Mouse (Mus musculus): ENCODE results near the gene Arl14ep.
"Not testable (repeated sequence)": the region's sequence is repeated elsewhere in the genome, so short reads cannot be mapped to it uniquely, and the experiment has no call there.

Gene Arl14ep

DNA sequence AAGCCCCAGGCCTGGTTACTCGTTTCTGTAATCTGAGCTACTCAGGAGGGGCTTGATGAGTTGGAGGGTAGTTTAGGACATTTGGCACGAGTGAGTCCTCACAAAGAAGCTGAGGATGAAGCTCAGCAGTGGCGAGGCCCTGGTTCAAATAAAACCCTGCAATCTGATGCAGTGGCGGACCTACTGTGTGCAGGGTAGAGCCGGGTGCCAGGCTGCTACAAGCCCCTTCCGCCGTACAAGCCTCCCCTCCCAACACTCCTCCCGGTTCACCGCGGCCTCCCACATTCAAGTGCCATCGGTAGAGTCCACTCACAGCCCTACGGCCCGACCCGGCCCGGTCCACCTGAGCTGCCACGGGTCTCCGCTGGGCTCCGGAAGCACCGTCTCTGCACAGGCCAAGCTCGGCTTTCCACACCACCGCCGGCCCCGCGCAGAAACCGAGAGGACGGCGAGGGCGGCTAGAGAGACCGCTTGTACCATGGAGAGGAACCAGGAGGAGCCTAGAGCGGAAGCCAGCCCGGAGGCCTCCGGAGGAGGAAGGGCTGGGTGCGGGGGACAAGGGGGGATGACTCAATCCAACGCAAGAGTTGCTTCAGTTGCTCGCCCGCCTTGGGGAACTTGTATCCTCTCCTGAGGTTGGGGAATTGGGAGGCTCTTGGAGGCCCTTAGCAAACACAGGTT is at the start of gene Arl14ep:
Gene Arl14ep (minus strand): TSS at position 466 of the 681 bp plus-strand sequence.
- DNase-seq, result peak; percentile 92

- DNase-seq, result no peak
Observed at GRCm38 (mm10) chr2:107022713-107023112, 48.5 kb upstream of the Arl14ep start.

GRCm38 (mm10) chr2:107019331-107019730 is 45.1 kb upstream of the Arl14ep start:
- DNase-seq, result no peak

GRCm38 (mm10) chr2:107013161-107013560 is 38.9 kb upstream of the Arl14ep start:
- DNase-seq, result no peak

DNA sequence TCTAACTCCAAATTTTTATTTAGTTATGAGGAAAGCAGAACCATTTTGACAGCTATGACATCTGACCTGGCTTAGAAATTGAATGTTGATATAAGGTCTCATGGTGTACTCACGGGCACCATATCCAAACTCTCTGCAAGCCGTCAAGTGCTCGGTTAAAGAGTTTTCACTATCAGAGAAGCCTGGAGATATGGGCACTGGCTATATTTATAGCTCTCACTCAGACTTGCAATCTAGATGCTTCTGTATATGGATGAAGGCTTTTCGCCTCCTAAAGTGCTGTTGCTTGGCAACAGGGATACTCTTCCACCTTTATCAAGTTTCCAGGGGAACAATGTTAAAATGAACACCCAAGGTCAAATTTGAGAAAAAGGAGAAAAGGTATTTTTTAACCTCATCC is 38.1 kb upstream of the Arl14ep start:
- DNase-seq, result no peak

GRCm38 (mm10) chr2:107010160-107010559 is 35.9 kb upstream of the Arl14ep start:
- DNase-seq, result no peak

DNA sequence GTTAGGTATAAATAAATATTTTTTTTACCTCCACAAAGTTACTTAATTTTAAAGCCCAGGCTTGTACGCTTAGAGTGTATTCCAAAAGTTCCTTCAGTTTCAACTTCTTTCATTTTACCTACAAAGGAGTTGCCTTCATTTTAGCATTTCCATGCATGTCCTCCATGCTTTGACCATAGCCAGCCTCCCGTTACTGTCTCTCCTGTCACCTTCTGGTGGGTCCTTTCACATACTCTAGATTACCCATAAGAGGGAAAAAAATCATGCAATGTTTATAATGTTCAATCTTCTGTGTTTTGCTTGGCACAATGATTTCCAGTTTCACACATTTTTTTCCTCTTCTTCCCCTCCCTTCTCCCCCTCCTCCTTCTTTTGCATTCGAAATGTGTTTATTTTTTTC is 32.2 kb upstream of the Arl14ep start:
- no peak for DNase-seq

DNA sequence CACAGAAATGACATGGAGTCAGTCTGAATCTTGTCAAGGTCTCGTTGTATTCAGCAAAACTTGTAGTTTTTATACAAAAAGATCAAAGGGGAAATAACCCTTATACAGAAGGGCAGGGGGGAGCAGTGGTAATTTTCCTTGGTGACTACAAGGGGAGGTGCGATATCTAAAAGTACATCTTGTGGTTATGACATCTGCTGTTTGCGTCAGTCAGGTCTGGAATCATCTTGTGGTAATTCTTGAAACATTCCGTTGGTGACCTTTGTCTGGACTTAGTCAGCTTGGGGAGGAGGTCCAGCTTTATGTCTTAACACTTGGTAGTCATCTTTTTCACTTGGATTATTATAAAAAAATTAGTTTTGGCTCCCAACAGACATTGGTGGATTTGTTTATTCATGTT is 31.7 kb upstream of the Arl14ep start:
- DNase-seq, result not testable (repeated sequence)

DNA sequence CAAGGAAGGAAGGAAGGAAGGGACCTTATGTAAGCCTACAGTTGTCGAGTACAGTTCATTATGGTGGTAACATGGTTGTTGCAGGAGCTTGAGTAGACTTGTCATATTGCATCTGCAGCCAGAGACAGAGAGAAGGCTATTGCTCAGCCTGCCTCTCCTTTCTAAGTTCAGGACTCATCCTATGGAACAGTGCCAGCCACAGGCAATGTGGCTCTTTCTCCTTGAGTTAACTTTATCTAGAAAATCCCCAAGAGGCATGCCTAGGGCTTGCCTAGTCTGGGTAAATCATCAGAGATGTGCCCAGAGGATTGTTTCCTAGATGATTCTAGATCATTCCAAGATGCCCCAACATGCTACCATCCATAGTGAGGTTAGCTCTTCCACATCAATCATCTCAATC is 17.0 kb upstream of the Arl14ep start:
- no peak for DNase-seq

DNA sequence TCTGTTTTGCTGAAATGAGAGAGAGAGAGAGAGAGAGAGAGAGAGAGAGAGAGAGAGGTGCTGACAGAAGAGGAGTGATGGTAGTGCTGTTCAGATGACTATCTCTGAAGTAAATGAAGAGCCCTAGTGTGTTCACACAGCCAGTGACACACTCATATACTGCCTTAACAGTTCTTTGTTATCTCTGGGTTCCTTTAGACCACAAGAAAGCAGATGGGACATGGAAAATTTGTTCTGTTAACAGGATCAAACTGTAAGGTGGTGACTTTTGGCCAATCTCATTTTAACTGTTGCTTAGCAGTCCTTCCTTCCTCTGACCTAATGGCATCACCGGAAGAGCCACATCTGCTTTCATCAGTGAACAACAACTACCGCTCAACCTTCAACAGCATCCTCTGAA is 10.7 kb upstream of the Arl14ep start:
- DNase-seq, result no peak

- DNase-seq, result no peak
Observed at GRCm38 (mm10) chr2:106982503-106982902, 8.3 kb upstream of the Arl14ep start.

GRCm38 (mm10) chr2:106976472-106976871 is 2.2 kb upstream of the Arl14ep start:
- DNase-seq, result no peak

DNA sequence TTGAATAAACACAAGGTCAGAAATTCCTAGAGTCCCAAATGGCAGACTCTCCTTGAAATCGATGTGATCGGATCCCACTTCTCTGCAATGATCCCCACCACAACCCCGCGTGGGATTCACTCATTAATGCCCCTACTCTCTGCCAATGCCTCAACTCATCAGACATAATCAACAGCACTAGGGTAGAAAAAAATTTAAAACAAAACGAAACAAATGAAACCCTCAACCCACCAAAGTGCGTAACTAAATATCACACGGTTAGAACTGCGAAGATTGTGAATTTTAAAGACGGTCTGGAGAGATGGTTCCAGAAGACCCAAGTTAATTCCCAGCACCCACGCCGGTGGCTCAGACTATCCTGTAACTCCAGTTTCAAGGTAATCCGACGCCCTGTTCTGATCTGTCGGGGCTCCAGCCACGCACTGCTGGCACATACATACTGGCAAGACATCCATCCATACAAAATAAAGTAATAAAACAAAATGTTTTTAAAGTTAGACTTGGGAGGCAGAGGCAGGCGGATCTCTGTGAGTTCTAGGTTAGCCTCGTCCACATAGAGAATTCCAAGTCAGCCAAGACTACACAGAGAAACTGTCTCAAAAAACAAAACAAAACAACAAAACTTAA is 779 bp downstream of the Arl14ep start:
- no peak for DNase-seq

- DNase-seq, result no peak
Observed at GRCm38 (mm10) chr2:106972851-106973250, 1.4 kb downstream of the Arl14ep start.

GRCm38 (mm10) chr2:106970971-106971370 is 3.3 kb downstream of the Arl14ep start:
- no peak for DNase-seq

- no peak for DNase-seq
Observed at GRCm38 (mm10) chr2:106968320-106968719, 5.9 kb downstream of the Arl14ep start.

DNA sequence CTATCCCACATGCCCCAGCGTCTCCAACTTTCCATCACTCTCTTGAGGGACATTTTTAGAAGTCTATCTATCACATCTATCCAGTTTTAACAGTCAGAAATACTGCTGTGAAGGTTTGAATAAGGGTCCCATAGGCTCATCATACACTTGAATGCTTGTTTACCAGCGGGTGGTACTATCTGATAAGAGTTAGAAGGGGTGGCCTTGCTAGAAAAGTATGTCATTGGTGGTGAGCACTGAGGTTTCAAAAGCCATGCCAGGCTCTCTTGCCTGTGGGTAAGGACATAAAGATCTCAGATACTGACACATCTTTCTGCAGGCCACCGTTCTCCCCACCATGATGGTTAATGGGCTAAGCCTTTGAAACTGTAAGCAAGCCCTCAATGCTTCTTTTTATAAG is 10.7 kb downstream of the Arl14ep start:
- DNase-seq, result no peak

DNA sequence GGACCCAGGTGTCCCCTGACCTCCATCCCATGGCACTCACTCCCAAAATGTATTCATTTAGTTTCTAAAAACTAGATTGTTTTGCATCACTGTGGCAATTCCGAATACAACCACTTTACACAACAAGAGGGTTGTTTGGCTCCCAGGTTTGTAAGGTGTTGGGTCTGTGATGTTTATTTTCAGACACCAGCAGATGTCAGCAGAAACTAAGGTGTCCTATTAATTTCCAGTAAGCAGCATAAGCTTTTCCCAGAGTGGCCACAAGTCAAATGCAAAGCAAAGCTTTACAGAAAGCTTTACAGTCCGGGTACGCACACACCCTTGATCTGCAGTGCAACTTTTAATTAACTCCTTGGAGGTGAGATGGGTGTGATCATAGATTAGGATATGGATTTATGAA is 12.6 kb downstream of the Arl14ep start:
- no peak for DNase-seq

- no peak for DNase-seq
Observed at GRCm38 (mm10) chr2:106961066-106961465, 13.2 kb downstream of the Arl14ep start.

GRCm38 (mm10) chr2:106960237-106960636 is 14.0 kb downstream of the Arl14ep start:
- DNase-seq, result peak; percentile 11

GRCm38 (mm10) chr2:106959380-106959779 is 14.8 kb downstream of the Arl14ep start:
- DNase-seq, result no peak

- no peak for DNase-seq
Observed at GRCm38 (mm10) chr2:106958916-106959315, 15.3 kb downstream of the Arl14ep start.

DNA sequence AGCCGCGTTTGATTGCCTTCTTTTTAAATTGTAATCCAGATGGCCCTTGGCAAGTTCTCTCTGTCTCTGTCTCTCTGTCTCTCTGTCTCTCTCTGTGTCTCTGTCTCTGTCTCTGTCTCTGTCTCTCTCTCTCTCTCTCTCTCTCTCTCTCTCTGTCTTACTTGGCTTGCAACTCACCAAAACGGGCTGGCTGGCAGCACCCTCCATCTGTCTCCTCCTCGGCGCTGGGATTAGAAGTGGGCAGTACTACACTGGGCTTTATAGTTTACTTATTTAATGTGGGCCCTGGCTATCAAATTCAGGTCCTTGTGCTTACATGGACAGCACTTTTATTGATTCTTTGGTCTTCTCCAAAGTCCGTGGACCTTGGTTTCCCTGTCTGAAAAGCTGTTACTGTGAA is 18.1 kb downstream of the Arl14ep start:
- no peak for DNase-seq

DNA sequence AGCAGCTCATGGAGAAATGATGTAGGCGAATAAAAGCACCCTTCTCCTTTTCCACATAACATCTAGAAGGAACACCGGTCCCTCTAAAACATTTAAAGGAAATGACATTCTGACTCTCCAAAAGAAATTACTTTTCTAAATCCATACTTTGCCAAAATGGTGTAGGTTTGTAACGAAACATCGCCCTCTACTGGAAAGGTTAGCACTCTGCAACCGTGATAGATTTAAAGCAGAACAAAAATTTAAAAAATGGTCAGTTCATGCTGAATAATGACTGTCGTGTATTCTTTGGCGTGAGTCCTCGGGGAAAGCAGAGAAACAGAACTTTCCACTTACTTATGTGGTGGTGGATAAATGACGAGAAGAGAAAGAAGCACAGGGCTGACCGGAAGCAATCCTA is 18.6 kb downstream of the Arl14ep start:
- DNase-seq, result peak; percentile 54

DNA sequence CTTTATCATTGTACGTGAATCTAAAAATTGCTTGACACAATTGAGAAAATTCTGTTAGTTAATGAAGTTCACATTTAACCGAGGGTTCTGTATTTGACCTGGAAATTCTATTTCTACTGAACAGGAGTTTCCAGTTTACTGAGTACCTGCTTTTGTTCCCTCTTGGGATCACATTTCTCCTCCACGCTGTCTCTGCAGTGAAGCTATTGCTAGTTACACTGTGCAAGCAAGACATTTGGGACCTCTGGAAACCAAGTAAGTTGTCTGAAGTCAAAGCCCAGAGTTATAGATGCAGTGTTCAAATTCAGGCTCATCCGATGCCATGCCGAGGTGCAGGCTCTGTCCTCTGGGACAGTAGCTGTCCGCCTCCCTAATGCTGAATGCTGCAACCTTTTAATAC is 19.2 kb downstream of the Arl14ep start:
- no peak for DNase-seq

All from lung, postnatal 10 days (tissue).